Mouse (Mus musculus) right cerebral cortex, postnatal 36 days (tissue): ENCODE results near the gene Atp8a2.

Experiments
- DNase-seq, 2 experiments: peaks; one replicate each; pipeline ENCODE4 v3.0.0; 2022; ENCODE audit warnings: low spot score in 2 of 2, mixed read lengths in 1 of 2

Atp8a2 gene

GRCm38 (mm10) chr14:60152373-60152772 lies 44.6 kb downstream of the Atp8a2 start:
- no peak for DNase-seq

GRCm38 (mm10) chr14:60148893-60149292 lies 48.1 kb downstream of the Atp8a2 start:
- DNase-seq, result no peak

GRCm38 (mm10) chr14:60143234-60143633 lies 53.7 kb downstream of the Atp8a2 start:
- no peak for DNase-seq

- no peak for DNase-seq
These were observed 58.6 kb downstream of the Atp8a2 start for GRCm38 (mm10) chr14:60138339-60138738.

GRCm38 (mm10) chr14:60137812-60138211 lies 59.2 kb downstream of the Atp8a2 start:
- DNase-seq, result no peak

GRCm38 (mm10) chr14:60135801-60136200 lies 61.2 kb downstream of the Atp8a2 start:
- DNase-seq, result no peak

- no peak for DNase-seq
These were observed 62.3 kb downstream of the Atp8a2 start for GRCm38 (mm10) chr14:60134720-60135119.

GRCm38 (mm10) chr14:60131196-60131876 lies 65.6 kb downstream of the Atp8a2 start:
- no peak for DNase-seq

GRCm38 (mm10) chr14:60129564-60129963 lies 67.4 kb downstream of the Atp8a2 start:
- DNase-seq, result no peak

- peak in 1 of 2 experiments; percentile 16 for DNase-seq
These were observed 71.8 kb downstream of the Atp8a2 start for GRCm38 (mm10) chr14:60125202-60125601.

- no peak for DNase-seq
These were observed 75.4 kb downstream of the Atp8a2 start for GRCm38 (mm10) chr14:60121572-60121971.

GRCm38 (mm10) chr14:60117792-60118585 lies 79.0 kb downstream of the Atp8a2 start:
- no peak for DNase-seq

- no peak for DNase-seq
These were observed 109.9 kb downstream of the Atp8a2 start for GRCm38 (mm10) chr14:60086808-60087725.

GRCm38 (mm10) chr14:60086254-60086807 lies 110.6 kb downstream of the Atp8a2 start:
- no peak for DNase-seq

- DNase-seq, result no peak
These were observed 114.2 kb downstream of the Atp8a2 start for GRCm38 (mm10) chr14:60082771-60083170.

GRCm38 (mm10) chr14:60072496-60072895 lies 124.5 kb downstream of the Atp8a2 start:
- no peak for DNase-seq

GRCm38 (mm10) chr14:60065186-60065585 lies 131.8 kb downstream of the Atp8a2 start:
- DNase-seq, result no peak

GRCm38 (mm10) chr14:60061023-60061422 lies 136.0 kb downstream of the Atp8a2 start:
- DNase-seq, result no peak

- no peak for DNase-seq
These were observed 138.1 kb downstream of the Atp8a2 start for GRCm38 (mm10) chr14:60058867-60059266.

- no peak for DNase-seq
These were observed 141.7 kb downstream of the Atp8a2 start for GRCm38 (mm10) chr14:60055231-60055630.

- DNase-seq, result no peak
These were observed 166.3 kb downstream of the Atp8a2 start for GRCm38 (mm10) chr14:60030666-60031065.

- no peak for DNase-seq
These were observed 169.8 kb downstream of the Atp8a2 start for GRCm38 (mm10) chr14:60027139-60027538.
